Mouse (Mus musculus) embryo, embryonic 11.5 days (tissue): ENCODE measurements around the gene Enam.
"Not testable (repeated sequence)": the region's sequence is repeated elsewhere in the genome, so short reads cannot be mapped to it uniquely, and the experiment has no call there.

Experiments
- DNase-seq: peaks from one replicate; pipeline ENCODE4 v3.0.0-alpha.2; 2012; ENCODE audit warnings: low read depth, low spot score

The Enam gene

GRCm38 (mm10) chr5:88487675-88488074 is at the start of gene Enam:
Gene Enam (plus strand): TSS chr5:88487975.
- DNase-seq: no peak

- no peak for DNase-seq
Measured at GRCm38 (mm10) chr5:88455691-88456090, 32.1 kb upstream of the Enam start, which contains the start of gene Ambn. Gene Ambn (plus strand): TSS chr5:88455991.

- no peak for DNase-seq
Measured at GRCm38 (mm10) chr5:88467471-88467870, 20.3 kb upstream of the Enam start.

- no peak for DNase-seq
Measured at GRCm38 (mm10) chr5:88468807-88469704, 18.7 kb upstream of the Enam start.

- no peak for DNase-seq
Measured at GRCm38 (mm10) chr5:88489004-88489403, 1.2 kb downstream of the Enam start.

- no peak for DNase-seq
Measured at GRCm38 (mm10) chr5:88491111-88491510, 3.3 kb downstream of the Enam start.

DNA sequence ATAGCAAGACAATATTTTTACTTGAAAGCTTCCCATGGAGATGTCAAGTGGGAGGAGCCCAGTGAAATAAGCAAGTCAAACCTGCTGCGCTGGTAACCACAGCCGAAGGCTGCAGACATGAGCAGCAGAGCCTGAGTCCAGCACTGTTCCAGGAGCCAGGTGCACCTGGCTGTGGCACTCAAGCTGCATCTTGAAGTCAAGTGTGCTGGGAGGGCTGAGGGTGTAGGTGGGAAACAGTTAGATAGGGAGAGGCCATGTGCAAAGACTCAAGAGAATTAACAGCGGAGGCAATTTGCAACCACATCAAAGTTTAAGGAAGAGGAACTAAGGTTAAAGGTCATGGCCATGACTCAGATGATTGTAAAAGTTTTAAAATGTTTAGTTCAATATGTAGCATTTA is 12.0 kb downstream of the Enam start:
- no peak for DNase-seq

DNA sequence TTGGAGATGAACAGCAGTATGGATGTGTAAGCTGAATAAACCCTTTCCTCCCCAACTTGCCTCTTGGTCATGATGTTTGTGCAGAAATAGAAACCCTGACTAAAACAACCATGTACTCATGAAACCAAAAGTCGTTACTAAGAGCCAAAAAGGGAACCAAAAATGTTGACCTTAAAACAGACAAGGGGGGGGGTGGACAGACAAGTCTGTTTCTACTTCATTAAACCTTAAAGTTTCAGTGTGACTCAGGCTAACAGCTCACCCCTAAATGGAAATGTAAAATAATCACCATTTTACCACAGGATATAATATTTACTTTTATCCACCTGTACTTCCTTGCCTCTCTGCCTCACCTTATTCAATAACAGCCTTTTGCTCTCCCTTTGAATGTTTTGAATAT is 20.8 kb downstream of the Enam start:
- DNase-seq: no peak

GRCm38 (mm10) chr5:88508990-88509389 is 21.2 kb downstream of the Enam start:
- DNase-seq: no peak

DNA sequence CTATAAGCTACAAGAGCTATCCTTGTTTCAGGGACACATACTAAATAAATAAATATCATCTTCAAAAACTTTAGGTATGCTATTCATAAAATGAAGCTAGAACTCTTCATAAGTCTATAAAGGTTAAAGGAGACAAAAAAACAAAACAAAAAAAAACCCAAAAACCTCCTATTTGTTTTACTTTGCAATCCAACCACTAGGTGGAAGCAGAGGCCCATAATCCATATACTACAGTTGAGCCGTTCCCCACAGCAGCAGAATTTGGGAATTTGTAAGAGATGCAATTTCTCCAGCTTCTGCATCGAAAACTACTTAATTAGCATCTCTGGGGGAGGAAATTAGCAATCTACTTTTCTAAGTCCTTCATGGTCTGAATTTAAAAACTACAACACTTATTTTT is 31.5 kb downstream of the Enam start:
- peak; percentile 23 for DNase-seq

GRCm38 (mm10) chr5:88527657-88528056 is 39.9 kb downstream of the Enam start, which contains the start of gene Jchain:
Gene Jchain (minus strand): TSS chr5:88527891.
- DNase-seq: no peak

GRCm38 (mm10) chr5:88530908-88531307 is 43.1 kb downstream of the Enam start:
- DNase-seq: no peak

DNA sequence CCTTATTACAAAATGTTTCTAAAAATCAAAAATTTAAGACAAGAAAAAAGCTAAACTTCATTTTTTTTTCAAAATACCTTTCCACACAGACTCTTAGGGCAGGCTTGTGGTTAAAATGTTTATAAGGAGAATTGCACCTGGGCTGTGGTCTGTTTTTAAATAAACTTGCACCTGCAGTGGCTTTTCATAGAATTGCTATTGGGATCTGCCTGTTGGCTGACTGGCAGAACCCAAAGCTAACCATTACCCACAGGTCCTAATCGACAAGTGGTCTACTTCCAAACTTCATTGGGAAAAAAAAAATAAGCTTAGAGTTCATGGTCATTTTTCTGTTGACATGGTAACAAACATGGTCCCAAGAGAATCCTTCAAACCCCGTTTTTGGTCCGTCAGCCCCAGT is 46.9 kb downstream of the Enam start:
- no peak for DNase-seq

- no peak for DNase-seq
Measured at GRCm38 (mm10) chr5:88540845-88541244, 53.1 kb downstream of the Enam start.

GRCm38 (mm10) chr5:88542651-88543282 is 55.0 kb downstream of the Enam start:
- DNase-seq: no peak

DNA sequence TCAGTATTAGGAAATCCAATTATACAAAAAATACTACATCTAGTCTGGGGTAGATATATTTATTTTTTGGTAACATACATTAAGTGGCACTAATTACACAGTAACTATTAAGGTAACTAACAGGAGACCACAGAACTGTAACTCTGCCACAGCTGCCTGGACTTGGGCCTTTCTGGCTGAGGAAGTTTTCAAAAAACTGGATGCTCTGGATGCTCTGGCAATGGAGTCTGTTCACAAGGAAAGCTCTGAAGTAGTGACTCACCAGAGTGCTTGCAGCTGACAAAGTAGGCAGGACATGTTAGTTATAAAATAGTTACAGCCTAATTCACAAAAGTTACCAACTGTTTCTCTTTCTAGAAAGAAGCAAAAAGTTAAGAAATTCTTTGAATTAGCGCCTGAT is 56.6 kb downstream of the Enam start:
- not testable (repeated sequence) for DNase-seq

- no peak for DNase-seq
Measured at GRCm38 (mm10) chr5:88545536-88545935, 57.8 kb downstream of the Enam start.

DNA sequence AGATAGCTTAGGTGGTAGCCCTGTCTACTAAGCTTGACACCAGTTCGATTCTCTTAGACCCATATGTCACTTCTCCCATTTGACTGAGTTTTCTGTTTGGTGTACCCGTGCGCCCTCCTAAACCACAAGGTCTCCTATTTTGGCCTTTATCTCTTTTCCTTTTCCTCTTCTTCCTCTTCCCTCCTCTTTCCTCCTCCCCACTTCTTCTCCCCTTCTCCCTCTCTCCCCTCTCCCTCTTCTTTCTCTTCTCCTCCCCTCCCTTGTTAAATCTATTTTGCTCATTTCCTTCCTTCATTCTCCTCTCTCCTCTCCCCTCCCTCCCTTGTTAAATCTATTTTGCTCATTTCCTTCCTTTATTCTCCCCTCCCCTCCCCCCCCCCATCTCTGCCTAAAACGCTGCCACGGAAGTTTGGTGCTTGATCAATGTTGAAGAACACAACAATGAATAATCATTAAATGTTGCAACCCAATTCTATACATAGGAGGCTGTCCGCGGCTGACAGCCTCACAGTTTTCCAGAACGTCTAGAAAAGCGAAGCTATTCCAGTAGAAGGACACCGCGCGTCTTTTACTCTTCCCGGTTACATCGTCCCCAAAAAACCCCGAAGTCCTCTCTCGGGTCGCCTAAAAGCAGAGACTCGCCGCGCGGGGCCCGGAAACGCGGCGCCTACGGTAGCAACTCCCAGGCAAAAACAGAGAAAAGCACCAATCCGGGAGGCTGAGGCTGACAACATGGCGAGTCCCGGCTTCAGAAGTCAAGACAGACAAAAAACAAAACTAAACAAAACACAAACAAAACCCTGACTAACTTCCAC is 65.7 kb downstream of the Enam start:
- DNase-seq: no peak

DNA sequence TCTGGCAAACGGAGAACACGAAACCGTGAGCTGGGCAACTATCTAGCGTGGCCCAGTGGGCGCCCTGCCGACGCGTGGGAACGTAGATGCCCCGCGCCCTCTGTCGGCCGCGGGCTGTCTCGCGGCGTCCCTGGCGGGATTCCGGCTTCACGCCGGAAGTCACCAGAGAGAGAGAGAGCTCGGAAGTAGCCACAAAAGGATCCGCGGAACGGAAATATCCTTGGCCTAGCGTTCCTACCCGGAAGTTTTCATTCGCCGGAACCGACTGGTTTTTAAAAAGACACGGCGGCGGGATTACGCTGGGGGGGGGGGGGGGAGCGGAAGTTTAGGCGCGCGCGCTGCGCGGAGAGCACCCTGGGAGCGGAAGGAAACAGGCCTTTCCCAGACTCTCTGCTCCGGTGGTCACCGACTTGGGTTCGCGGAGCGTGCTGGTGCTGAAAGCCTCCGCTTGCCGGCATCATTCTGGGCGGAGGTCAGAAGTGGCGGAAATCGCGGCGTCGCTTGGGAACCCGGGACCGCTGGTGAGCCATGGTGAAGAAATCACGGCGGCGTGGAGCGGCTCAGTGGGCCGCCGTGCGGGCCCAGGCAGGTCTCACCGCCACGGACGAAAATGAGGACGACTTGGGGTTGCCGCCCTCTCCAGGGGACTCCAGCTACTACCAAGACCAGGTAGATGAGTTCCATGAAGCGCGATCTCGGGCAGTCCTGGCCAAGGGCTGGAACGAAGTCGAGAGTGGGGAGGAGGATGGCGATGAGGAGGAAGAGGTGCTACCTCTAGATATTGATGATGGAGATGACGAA is 66.5 kb downstream of the Enam start, which contains the start of gene Utp3:
Utp3 (plus strand) TSS at position 377 of the 801 bp plus-strand sequence.
- peak; percentile 98 for DNase-seq
